Comparison of ENCODE assay signal across 8 mouse cellular contexts in the genomic region with DNA sequence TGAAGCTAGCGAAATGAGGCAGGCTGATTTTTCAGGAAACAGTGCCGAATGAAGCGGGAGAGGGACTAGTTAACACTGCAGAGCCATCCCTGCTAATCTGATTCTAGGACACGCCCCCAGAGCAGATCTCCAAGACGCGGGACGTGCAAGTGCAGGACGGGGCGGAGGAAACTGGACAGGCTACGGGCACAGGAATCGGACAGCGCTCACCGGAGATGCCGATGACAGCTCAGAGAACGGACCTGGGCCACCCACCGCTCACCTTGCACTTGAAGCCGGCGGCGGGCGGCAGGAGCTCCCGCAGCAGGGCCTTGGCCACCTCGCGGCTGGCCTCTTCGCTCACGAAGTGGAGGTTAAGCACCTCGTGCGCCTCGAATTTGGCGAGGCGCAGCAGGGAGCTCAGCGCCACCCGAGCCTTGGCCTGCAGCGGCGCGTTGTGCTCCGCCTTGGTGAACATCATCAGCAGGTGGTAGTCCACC. TPM values are rescaled to one million over a fixed set of nuclear protein-coding genes. Genes with fewer than 3 reads are reported as not detected.
A peak's percentile ranks its signal among the peaks of the same experiment; 100 is the strongest.
DNase-seq lines count a peak whose midpoint lies in the region; ATAC-seq and TF ChIP-seq lines count a peak whose summit lies in the region.

No protein-coding gene starts in this region.

- DNase-seq in Muller cell, postnatal 12 days (ENCODE audit: inconsistent ontology term) = peak; percentile 73
- DNase-seq in cerebellum, adult 11 months = peak; percentile 61
- DNase-seq in forebrain, postnatal 0 days = peak; percentile 70
- peak; percentile 80 for DNase-seq in hindbrain, embryonic 10.5 days (ENCODE audit: low spot score)
- DNase-seq in layer of hippocampus, postnatal 10 days (ENCODE audit: low spot score in 2 of 2) = peak; percentile 53 to 65
- DNase-seq in lung, postnatal 14 days = peak; percentile 64
- DNase-seq in retina, embryonic 14.5 days (ENCODE audit: low spot score) = peak; percentile 69

- H3K4me2 ChIP-seq in forebrain, postnatal 0 days (ENCODE audit: low read depth) = peak overlapping the region; percentile 84

- no peak for TF ChIP-seq CTCF in forebrain, postnatal 0 days (IDR thresholded peaks at IDR 0.05; ENCODE audit: low read depth)

- no peaks in the 10 kb centered on the region for H3K27me3 ChIP-seq in forebrain, postnatal 0 days (ENCODE audit: insufficient read depth, low read length)
- H3K27me3 ChIP-seq in hindbrain, embryonic 10.5 days (ENCODE audit: insufficient read depth, poor library complexity, severe bottlenecking) = no peaks in the 10 kb centered on the region

- under 1% methylated on average over 36 of the region's 36 CpGs for WGBS in forebrain, postnatal 0 days
- WGBS in hindbrain, embryonic 10.5 days = under 1% methylated on average over 36 of the region's 36 CpGs

- H3K36me3 ChIP-seq in forebrain, postnatal 0 days (ENCODE audit: insufficient read depth) = no peaks in the 10 kb centered on the region
- H3K36me3 ChIP-seq in hindbrain, embryonic 10.5 days = peaks cover 6% of the 10 kb centered on the region; the same call in 1 of the 2 replicates

- peaks cover 4% of the 10 kb centered on the region; the same call in 1 of the 2 replicates for H3K4me1 ChIP-seq in forebrain, postnatal 0 days (ENCODE audit: insufficient read depth)
- peaks cover 26% of the 10 kb centered on the region for H3K4me1 ChIP-seq in hindbrain, embryonic 10.5 days (replicated peaks)

- H3K9me3 ChIP-seq in forebrain, postnatal 0 days (ENCODE audit: low read length) = no peaks in the 10 kb centered on the region
- no peaks in the 10 kb centered on the region for H3K9me3 ChIP-seq in hindbrain, embryonic 10.5 days

- H3K27ac ChIP-seq in forebrain, postnatal 0 days (ENCODE audit: low read depth, low read length) = peak overlapping the region; percentile 84
- peak overlapping the region; percentile 89 for H3K27ac ChIP-seq in hindbrain, embryonic 10.5 days

- H3K4me3 ChIP-seq in forebrain, postnatal 0 days (ENCODE audit: low read depth, low read length) = peak overlapping the region; percentile 76
- H3K4me3 ChIP-seq in hindbrain, embryonic 10.5 days = peak overlapping the region; percentile 80

- peak; percentile 28 for ATAC-seq in forebrain, postnatal 0 days
- no peak; the same call in 1 of the 2 replicates for ATAC-seq in erythroid progenitor cell, adult 5-6 weeks (replicated peaks; ENCODE audit: low FRiP score, poor library complexity, severe bottlenecking)

- peak overlapping the region; percentile 62 for H3K9ac ChIP-seq in forebrain, postnatal 0 days

RNA-seq across cellular contexts. Expression of gene Xxylt1, which starts 0.6 kb away (rescaled TPM):
- 17.4 and 24.3 TPM in 2 replicates for total RNA-seq in forebrain, postnatal 0 days (2014; rRNA removed)
- 8.6 and 14.0 TPM in 2 replicates for polyA plus RNA-seq in forebrain, postnatal 0 days (2015; fragmentation: Nextera tagmentation; extraction: Ambion mirVana)
- 12.1 and 15.1 TPM in 2 replicates for polyA plus RNA-seq in hindbrain, embryonic 10.5 days (2016; fragmentation: Nextera tagmentation; extraction: Ambion mirVana)
- 10 to 100 TPM; 21.8 to 22.6 TPM for total RNA-seq in layer of hippocampus, postnatal 10 days (2021)
- total RNA-seq in erythroid progenitor cell, adult 5-6 weeks (2015; ENCODE audit: low replicate concordance) = 5.9 and 6.1 TPM in 2 replicates
- 0.90 and 4.2 TPM in 2 replicates for total RNA-seq in erythroid progenitor cell, adult 5-6 weeks (2017; ENCODE audit: low replicate concordance)
